Mouse (Mus musculus) adrenal gland, postnatal 14 days (tissue): ENCODE measurements at regions not wholly inside any gene's neighbourhood (a gene's known extent, or its start where the extent isn't known, plus 50 kb on each side); places are given as distances from the start of the nearest gene placed in this dataset.
A peak's percentile ranks its signal among the peaks of the same experiment; 100 is the strongest.

ENCODE experiments used
- DNase-seq: peaks from one replicate; pipeline ENCODE4 v3.0.0; 2021; ENCODE audit warnings: mixed read lengths

DNA sequence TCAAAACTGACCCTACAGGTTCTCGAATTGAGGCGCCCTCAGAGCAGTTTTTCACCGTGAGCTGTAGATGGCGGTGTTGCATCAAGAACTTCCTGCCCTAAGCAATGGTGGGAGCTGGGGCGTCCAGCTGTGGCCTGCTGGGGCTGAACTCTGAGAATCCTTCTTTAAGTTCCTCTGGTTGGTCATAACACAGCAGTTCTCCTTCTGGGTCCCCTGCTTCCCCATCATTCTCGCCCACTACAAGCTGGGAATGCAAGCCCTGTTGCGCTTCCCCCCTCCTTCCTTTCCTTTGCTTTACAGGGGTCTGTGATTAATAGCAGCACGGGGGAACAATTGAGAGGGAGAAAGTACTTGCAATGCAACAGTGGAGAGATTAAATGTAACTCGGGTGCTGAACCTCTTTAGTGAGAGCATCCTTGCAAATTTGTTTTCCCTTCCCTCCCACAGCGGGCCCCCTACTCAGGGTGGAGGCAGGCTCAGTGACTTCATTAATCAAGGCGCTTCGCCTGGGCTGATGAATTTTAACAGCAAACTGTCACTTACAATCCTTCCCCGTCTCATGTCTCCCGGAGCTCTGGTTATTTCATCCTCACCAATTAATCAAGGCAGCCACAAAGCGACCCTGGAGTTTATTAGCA, 794.3 kb upstream of the Api5 start:
- peak; percentile 75 for DNase-seq

- DNase-seq: no peak
Measured at GRCm38 (mm10) chr2:95231739-95232134, 793.8 kb upstream of the Api5 start.

DNA sequence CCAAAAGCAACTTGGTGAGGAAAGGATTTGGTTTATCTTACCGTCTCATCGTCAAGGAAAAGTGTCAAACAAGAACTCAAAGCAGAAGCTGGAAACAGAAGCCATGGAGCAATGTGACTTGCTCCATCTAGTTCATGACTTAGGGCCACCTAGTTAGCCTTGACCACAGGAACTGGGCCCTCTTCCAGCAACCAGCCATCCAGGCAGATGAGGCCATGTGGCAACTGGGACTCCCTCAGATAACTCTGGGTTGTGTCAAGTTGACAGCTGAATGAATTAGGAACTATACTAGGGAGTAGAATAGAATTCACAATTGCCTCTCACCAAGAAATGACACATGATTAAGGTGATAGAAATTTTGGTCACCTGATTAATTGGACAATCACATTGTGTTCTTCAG, 791.5 kb upstream of the Api5 start:
- peak; percentile 38 for DNase-seq

DNA sequence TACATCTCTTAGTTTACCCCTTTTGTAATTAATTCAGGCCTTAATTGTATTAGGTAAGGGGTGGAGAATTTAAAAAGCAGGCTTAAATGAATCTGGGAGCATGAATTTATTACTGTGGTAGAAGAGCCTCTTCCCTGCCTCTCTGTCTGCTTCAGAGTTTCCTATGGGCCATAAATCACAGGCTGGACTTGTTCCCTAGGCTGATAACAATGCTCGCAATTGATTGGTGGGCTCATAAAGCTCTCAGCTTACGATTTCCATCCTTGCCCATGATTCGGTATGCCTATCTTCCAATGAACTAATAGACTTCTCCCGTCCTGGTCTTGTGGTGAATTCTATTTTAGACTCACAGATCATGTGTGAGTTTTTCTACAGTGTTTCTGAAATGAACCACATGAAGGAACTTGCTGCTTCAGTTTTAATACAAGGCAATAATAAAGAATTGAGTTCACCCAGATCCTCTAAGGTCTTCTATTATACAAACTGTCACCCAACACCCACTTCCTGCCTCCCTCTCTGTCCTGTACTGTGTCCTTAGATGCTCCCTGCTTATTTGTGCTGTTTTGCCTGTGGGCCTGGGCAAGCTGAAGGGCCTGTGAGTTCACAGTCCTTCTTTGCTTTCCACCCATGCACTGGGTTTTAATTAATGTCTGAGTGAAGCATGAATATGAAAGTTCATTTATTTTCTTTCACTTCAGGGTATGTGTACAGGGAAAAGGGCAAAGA, 772.4 kb upstream of the Api5 start:
- DNase-seq: peak; percentile 10
